In the genomic region with DNA sequence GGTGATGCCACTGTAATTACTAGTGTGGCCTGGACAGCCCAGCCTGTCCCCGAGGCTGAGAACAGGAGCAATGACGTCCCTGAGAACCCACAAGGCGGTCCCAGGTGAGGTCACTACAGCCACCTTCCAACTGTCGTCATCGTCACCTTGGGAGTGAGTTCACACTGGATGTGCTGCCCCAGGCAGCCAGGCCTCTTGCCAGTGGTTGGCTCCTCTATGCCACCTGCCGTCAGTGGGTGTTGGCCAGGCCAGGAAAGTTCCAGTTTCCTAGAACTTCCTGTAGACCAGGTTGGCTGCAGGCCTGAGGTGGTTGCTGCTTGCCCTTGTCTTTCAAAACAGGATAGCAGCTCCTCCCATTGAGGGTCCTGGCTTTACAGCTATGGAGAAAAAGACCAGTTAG, we compare ENCODE assay signal across 27 mouse cellular contexts. TPM values are rescaled to one million over a fixed set of nuclear protein-coding genes. Genes with fewer than 3 reads are reported as not detected.
DNase-seq lines count a peak whose midpoint lies in the region; ATAC-seq and TF ChIP-seq lines count a peak whose summit lies in the region.
"Had no signal": no experiment of that assay in that cellular context is flagged by ENCODE, and none has a peak within 500 bp of the region (broad histone marks: within the 10 kb centered on the region; RNA-seq: fewer than 3 reads in every experiment).

No protein-coding gene starts in this region.

- H3K27me3 ChIP-seq in heart, embryonic 11.5 days (ENCODE audit: control insufficient read depth, insufficient read depth, low read length) = no peaks in the 10 kb centered on the region
- H3K27me3 ChIP-seq: embryonic facial prominence, embryonic 15.5 days; forebrain, embryonic 13.5 days; liver, embryonic 12.5 days; midbrain, embryonic 13.5 days had no signal

- no peaks in the 10 kb centered on the region for H3K36me3 ChIP-seq in heart, embryonic 11.5 days (ENCODE audit: control insufficient read depth, insufficient read depth, low read length)
- H3K36me3 ChIP-seq: embryonic facial prominence, embryonic 15.5 days; heart, embryonic 12.5 days; liver, embryonic 12.5 days; midbrain, embryonic 13.5 days had no signal

- peaks cover 9% of the 10 kb centered on the region for H3K4me1 ChIP-seq in heart, embryonic 11.5 days (ENCODE audit: control insufficient read depth, insufficient read depth, low read length)
- H3K4me1 ChIP-seq: liver, embryonic 12.5 days had no signal

- intact Hi-C loops in left cerebral cortex, adult 2 months (cut with DNase I) = no loop called here

- 73% methylated on average over 6 of the region's 6 CpGs for WGBS in heart, embryonic 11.5 days (ENCODE audit: insufficient replicate concordance)
- WGBS in large intestine, adult 2 months = 31% methylated on average over 6 of the region's 6 CpGs

- no peak for ATAC-seq in heart, embryonic 11.5 days (replicated peaks; ENCODE audit: insufficient number of reproducible peaks, low FRiP score, low TSS enrichment)
- ATAC-seq: forebrain, embryonic 13.5 days; intestine, postnatal 0 days; liver, embryonic 12.5 days; liver, postnatal 0 days; midbrain, embryonic 13.5 days had no signal

- peak; percentile 90 for DNase-seq in heart, adult 11 months
- DNase-seq in kidney, adult 8-10 months = peak; percentile 28 to 50
- no peak for DNase-seq in kidney, postnatal 10 days
- DNase-seq in kidney, postnatal 14 days = peak; percentile 49
- DNase-seq in large intestine, adult 2 months (ENCODE audit: low read depth, low spot score) = peak; percentile 21
- DNase-seq in left cerebral cortex, adult 2 months (ENCODE audit: extremely low spot score in 1 of 2, low spot score in 2 of 2) = no peak
- DNase-seq: adrenal gland, adult 2 months; adrenal gland, postnatal 36 days; cerebellum, adult 18-20 months; left cerebral cortex, postnatal 4 days; liver, postnatal 0 days; right cerebral cortex, postnatal 25 days; thymus, postnatal 14 days had no signal

- no peak for TF ChIP-seq CTCF in left cerebral cortex, adult 2 months (IDR thresholded peaks at IDR 0.05)

- H3K9ac ChIP-seq in heart, embryonic 11.5 days (ENCODE audit: low read depth, low read length) = no peak overlapping the region
- H3K9ac ChIP-seq: embryonic facial prominence, embryonic 15.5 days; forebrain, embryonic 13.5 days; heart, embryonic 12.5 days; hindbrain, embryonic 14.5 days; liver, embryonic 12.5 days; liver, postnatal 0 days; midbrain, embryonic 13.5 days had no signal

- no peak overlapping the region for H3K4me3 ChIP-seq in heart, embryonic 11.5 days (ENCODE audit: low read depth, low read length)
- no peak overlapping the region for H3K4me3 ChIP-seq in left cerebral cortex, adult 2 months
- H3K4me3 ChIP-seq: embryonic facial prominence, embryonic 15.5 days; forebrain, embryonic 13.5 days; heart, embryonic 12.5 days; liver, embryonic 12.5 days; midbrain, embryonic 13.5 days had no signal

- no peak overlapping the region for H3K27ac ChIP-seq in heart, embryonic 11.5 days (ENCODE audit: low read depth, low read length)
- H3K27ac ChIP-seq in left cerebral cortex, adult 2 months = no peak overlapping the region
- H3K27ac ChIP-seq: embryonic facial prominence, embryonic 15.5 days; forebrain, embryonic 13.5 days; hindbrain, embryonic 14.5 days; liver, embryonic 12.5 days; macrophage; midbrain, embryonic 13.5 days had no signal

- no peak overlapping the region for H3K4me2 ChIP-seq in heart, embryonic 11.5 days
- H3K4me2 ChIP-seq: embryonic facial prominence, embryonic 15.5 days; forebrain, embryonic 13.5 days; heart, embryonic 12.5 days; hindbrain, embryonic 14.5 days; liver, embryonic 12.5 days; midbrain, embryonic 13.5 days had no signal

- H3K9me3 ChIP-seq in heart, embryonic 11.5 days (replicated peaks; ENCODE audit: control insufficient read depth, low read length) = no peaks in the 10 kb centered on the region
- H3K9me3 ChIP-seq: embryonic facial prominence, embryonic 15.5 days; forebrain, embryonic 13.5 days; heart, embryonic 12.5 days; liver, embryonic 12.5 days; midbrain, embryonic 13.5 days had no signal

RNA-seq across cellular contexts. Expression of gene Kif26a, which starts 40.9 kb away (rescaled TPM):
- 0.89 and 1.3 TPM in 2 replicates for polyA plus RNA-seq in heart, embryonic 11.5 days (2014; fragmentation: Nextera tagmentation; extraction: Ambion mirVana)
- 0.95 and 1.6 TPM in 2 replicates for polyA plus RNA-seq in large intestine, adult 2 months (2012; rRNA removed)
- 1 to 10 TPM; 4.9 to 5.2 TPM for total RNA-seq in left cerebral cortex, adult 2 months (2021)
- total RNA-seq: common myeloid progenitor, adult 5-6 weeks; granulocyte monocyte progenitor cell, adult 5-6 weeks; hematopoietic stem cell, adult 5-6 weeks; megakaryocyte-erythroid progenitor cell, adult 5-6 weeks; neutrophil, adult 5-6 weeks had no signal
- polyA plus RNA-seq: macrophage had no signal

Comparison
In these comparisons a context has a peak if more than half of its experiments do, and no peak if none do; other contexts are left out.
1. DNase-seq: peak in heart, adult 11 months (single experiment), kidney, adult 8-10 months (2 of 2), kidney, postnatal 14 days (single experiment) and large intestine, adult 2 months (single experiment); none in kidney, postnatal 10 days (single experiment) and left cerebral cortex, adult 2 months (0 of 2).